Mouse (Mus musculus): ENCODE data around the gene Gm17689.

The Gm17689 gene

DNA sequence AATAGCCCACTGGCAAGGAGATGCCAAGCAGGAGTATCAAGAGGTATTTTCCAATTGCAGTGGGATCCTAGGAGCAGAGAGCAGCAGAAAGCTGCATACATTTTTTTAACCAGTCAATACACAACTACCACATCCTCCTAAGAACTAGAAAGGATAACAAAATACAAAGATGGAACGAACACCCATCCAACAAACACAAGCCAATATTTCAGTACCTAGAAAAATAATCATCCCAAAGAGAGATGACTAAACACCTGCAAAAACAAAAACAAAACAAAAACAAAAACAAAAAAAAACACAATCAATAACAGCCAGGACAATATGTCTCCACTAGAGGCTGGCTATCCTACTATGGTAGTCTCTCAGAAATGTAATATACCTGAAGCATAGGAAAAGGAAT is at the start of gene Gm17689:
TSS of gene Gm17689 (minus strand) at position 101 of the 400 bp plus-strand sequence.
- no peak for DNase-seq (ENCODE audit: low spot score in 2 of 2)

GRCm38 (mm10) chr9:36541863-36542262 is 40.6 kb downstream of the Gm17689 start, which contains the start of gene Gm5615:
Gene Gm5615 (minus strand): TSS chr9:36541963.
- no peak for DNase-seq (ENCODE audit: low spot score in 2 of 2)
